Mouse (Mus musculus) mature B cell (primary cell): Measurements from ENCODE around the gene Nck2.

Source experiments
- in situ Hi-C: fragments of 300-500 bp; cut with MboI; formaldehyde crosslinking; loops from 2 replicates; pipeline ENCODE4 v1.14.3; 2019

Nck2 gene

GRCm38 (mm10) chr1:43444531-43444930 lies at the start of gene Nck2:
TSS of gene Nck2 (plus strand) at chr1:43444579.
- in situ Hi-C loops, result loop anchor here (10.0 kb wide), 1 partner anchor 70 kb away; no protein-coding TSS in a partner anchor

- in situ Hi-C loops, result no loop called here
These were observed 49.3 kb upstream of the Nck2 start for GRCm38 (mm10) chr1:43395040-43395439.

- in situ Hi-C loops, result no loop called here
These were observed 48.6 kb upstream of the Nck2 start for GRCm38 (mm10) chr1:43395799-43396198.

- in situ Hi-C loops, result no loop called here
These were observed 47.9 kb upstream of the Nck2 start for GRCm38 (mm10) chr1:43396522-43396921.

- in situ Hi-C loops, result no loop called here
These were observed 47.3 kb upstream of the Nck2 start for GRCm38 (mm10) chr1:43397096-43397495.

- in situ Hi-C loops, result no loop called here
These were observed 45.4 kb upstream of the Nck2 start for GRCm38 (mm10) chr1:43398738-43399601.

GRCm38 (mm10) chr1:43399602-43400216 lies 44.7 kb upstream of the Nck2 start:
- in situ Hi-C loops, result no loop called here

- in situ Hi-C loops, result no loop called here
These were observed 43.7 kb upstream of the Nck2 start for GRCm38 (mm10) chr1:43400655-43401054.

GRCm38 (mm10) chr1:43403341-43403740 lies 41.0 kb upstream of the Nck2 start:
- in situ Hi-C loops, result no loop called here

- in situ Hi-C loops, result no loop called here
These were observed 39.4 kb upstream of the Nck2 start for GRCm38 (mm10) chr1:43404693-43405678.

GRCm38 (mm10) chr1:43409019-43409418 lies 35.4 kb upstream of the Nck2 start:
- in situ Hi-C loops, result no loop called here

GRCm38 (mm10) chr1:43412825-43413224 lies 31.6 kb upstream of the Nck2 start:
- in situ Hi-C loops, result no loop called here

GRCm38 (mm10) chr1:43413298-43413697 lies 31.1 kb upstream of the Nck2 start:
- in situ Hi-C loops, result no loop called here

- in situ Hi-C loops, result no loop called here
These were observed 30.6 kb upstream of the Nck2 start for GRCm38 (mm10) chr1:43413749-43414148.

GRCm38 (mm10) chr1:43414228-43414627 lies 30.2 kb upstream of the Nck2 start:
- in situ Hi-C loops, result no loop called here

- in situ Hi-C loops, result no loop called here
These were observed 29.4 kb upstream of the Nck2 start for GRCm38 (mm10) chr1:43414971-43415370.

GRCm38 (mm10) chr1:43422969-43423748 lies 21.2 kb upstream of the Nck2 start:
- in situ Hi-C loops, result no loop called here

GRCm38 (mm10) chr1:43426526-43426925 lies 17.9 kb upstream of the Nck2 start:
- in situ Hi-C loops, result no loop called here

GRCm38 (mm10) chr1:43426993-43427535 lies 17.3 kb upstream of the Nck2 start:
- in situ Hi-C loops, result no loop called here

- in situ Hi-C loops, result no loop called here
These were observed 14.2 kb upstream of the Nck2 start for GRCm38 (mm10) chr1:43429924-43430876.
